Mouse (Mus musculus): Measurements from ENCODE around the gene Rsl24d1.
"Not testable (repeated sequence)": the region's sequence is repeated elsewhere in the genome, so short reads cannot be mapped to it uniquely, and the experiment has no call there.

Rsl24d1 gene

GRCm38 (mm10) chr9:73112919-73113906, at the start of gene Rsl24d1:
Gene Rsl24d1 (plus strand): TSS chr9:73113426.
- peak; percentile 91 for DNase-seq

- peak; percentile 58 for DNase-seq
These were observed 49.5 kb upstream of the Rsl24d1 start for GRCm38 (mm10) chr9:73063621-73064290.

DNA sequence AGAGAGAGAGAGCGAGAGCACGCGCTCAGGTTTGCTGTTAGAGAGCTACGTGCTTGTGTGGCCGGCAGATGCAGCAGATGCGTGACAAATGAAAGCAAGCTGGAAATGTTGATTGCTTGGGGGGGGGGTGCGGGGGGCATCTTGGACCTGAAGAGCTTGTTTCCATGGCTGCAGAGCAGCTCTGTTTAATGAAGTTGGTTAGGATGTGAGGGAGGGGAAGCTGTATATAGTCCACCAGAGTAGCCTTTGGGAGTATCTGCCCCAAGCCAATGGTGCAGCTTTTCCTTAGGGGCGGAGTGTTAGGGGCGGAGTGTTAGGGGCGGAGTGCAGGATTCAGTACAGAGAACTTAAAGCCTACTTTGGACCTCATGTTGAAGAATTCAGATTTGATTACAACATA, 46.1 kb upstream of the Rsl24d1 start:
- peak; percentile 47 for DNase-seq

- DNase-seq: peak; percentile 79
These were observed 45.0 kb upstream of the Rsl24d1 start for GRCm38 (mm10) chr9:73068230-73068679.

- DNase-seq: peak; percentile 27
These were observed 44.5 kb upstream of the Rsl24d1 start for GRCm38 (mm10) chr9:73068688-73069087.

GRCm38 (mm10) chr9:73070971-73071659, 42.1 kb upstream of the Rsl24d1 start:
- no peak for DNase-seq

DNA sequence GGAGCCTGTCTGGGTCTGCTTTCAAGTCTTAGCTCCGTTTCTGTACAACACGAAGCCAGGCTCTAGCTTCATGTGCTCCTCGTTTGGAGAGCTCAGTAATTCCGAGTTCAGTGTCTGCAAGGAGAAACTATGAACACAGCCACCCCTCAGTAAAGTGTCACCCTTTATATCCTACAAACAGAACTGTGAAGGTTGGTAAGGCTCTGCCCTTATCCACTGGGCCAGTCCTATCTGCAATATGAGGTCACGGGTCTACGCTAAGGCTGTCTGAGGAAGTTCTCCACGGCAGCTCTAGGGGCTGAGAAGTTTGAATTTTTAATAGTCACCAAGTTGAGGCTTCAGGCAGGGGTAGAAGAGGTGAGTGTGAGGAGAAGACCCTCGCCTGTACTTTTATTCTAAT, 40.8 kb upstream of the Rsl24d1 start:
- DNase-seq: no peak

DNA sequence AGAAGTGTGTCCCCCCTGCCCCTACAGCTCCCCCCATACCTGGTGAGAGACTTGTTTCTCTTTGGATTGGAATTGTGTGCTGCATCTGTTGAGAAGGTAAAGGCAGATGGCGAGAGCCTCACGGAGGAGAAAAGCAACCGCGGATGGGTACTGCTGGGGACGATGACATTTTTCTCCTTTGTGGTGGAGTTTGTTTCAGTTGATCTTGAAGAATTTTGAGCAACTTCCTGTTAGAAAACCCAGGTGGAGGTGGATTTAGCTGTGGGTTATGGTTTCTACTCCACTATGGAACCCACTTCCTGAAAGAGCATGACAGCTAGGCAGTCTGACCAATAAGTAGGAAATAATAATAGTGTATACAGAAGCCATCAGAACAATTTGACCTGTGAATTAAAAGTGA, 40.1 kb upstream of the Rsl24d1 start:
- no peak for DNase-seq

DNA sequence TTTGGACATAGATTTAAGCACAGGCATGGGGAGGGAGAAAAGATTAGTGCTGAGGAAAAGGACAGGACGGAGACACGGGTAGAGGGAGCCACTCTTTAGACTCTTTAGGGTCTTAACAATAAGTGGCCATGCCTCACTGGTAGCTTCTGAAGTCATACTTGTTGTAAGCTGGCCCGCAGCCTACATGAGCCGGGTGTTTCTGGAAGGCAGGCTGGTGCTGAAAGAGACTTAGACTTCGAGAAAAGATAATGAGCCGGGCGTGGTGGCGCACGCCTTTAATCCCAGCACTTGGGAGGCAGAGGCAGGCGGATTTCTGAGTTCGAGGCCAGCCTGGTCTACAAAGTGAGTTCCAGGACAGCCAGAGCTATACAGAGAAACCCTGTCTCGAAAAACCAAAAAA, 33.9 kb upstream of the Rsl24d1 start:
- DNase-seq: not testable (repeated sequence)

DNA sequence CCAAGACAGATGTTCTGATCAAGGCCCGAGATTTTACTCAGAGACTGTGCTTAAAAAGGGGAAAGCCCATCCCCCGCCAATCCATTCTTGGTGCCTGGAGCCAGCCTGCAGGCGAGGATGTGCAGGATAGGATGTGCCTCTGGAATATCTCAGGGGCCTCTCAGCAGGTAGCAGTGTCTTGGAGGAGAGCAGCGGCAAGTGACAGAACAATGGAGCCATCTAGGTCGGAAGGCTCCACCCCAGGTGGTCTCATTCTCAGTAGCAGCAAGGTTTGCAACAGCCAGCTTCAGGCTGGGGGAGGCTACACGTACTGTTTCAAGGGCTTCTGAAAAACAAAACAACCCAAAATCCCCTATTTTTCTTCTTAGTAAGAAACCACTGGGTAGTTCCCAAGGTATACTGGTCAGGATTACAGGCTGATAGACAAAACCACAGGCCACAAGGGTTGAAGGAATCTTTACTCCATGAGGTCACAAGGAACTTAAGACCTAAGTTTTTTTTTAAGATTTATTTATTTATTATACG, 33.4 kb upstream of the Rsl24d1 start:
- no peak for DNase-seq

GRCm38 (mm10) chr9:73082291-73083000, 30.8 kb upstream of the Rsl24d1 start:
- DNase-seq: peak; percentile 26

- no peak for DNase-seq
These were observed 29.3 kb upstream of the Rsl24d1 start for GRCm38 (mm10) chr9:73083956-73084355.

- no peak for DNase-seq
These were observed 27.4 kb upstream of the Rsl24d1 start for GRCm38 (mm10) chr9:73085845-73086244.

DNA sequence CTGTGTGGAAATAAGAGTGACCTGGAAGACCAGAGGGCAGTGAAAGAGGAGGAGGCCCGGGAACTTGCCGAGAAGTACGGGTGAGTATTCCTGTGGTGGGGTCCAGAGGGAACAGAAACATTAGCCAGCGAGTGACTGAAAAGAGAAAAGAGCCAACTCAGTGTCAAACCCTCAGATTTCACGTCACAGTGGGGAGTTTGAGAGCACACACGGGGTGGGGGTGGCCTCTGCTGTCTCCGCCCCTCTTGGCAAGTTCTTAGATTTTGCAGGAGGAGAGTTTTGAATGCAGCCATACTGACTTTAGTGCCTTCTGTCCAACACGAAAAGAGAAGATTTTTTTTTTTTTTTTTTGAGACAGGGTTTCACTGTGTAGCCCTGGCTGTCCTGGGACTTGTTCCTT, 26.1 kb upstream of the Rsl24d1 start:
- no peak for DNase-seq

DNA sequence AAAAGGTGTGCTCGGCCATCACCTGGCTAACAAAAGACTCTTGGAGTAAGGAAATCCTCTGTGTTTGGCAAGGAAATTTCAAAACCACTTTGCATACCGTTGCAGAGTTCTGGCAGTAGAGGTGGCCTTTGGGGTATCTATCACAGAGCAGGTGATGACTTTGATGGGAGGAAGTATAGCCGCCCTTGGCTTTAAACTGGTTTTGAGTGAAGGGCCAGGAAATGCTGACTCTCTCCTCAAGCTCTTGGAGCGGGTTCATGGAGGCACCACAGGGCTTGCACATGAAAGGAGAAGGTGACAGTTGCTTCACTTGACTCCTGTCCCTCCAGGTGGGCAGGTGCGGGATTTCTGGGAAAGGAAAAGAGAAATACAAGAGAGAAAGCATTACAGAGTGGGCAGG, 25.6 kb upstream of the Rsl24d1 start:
- no peak for DNase-seq

DNA sequence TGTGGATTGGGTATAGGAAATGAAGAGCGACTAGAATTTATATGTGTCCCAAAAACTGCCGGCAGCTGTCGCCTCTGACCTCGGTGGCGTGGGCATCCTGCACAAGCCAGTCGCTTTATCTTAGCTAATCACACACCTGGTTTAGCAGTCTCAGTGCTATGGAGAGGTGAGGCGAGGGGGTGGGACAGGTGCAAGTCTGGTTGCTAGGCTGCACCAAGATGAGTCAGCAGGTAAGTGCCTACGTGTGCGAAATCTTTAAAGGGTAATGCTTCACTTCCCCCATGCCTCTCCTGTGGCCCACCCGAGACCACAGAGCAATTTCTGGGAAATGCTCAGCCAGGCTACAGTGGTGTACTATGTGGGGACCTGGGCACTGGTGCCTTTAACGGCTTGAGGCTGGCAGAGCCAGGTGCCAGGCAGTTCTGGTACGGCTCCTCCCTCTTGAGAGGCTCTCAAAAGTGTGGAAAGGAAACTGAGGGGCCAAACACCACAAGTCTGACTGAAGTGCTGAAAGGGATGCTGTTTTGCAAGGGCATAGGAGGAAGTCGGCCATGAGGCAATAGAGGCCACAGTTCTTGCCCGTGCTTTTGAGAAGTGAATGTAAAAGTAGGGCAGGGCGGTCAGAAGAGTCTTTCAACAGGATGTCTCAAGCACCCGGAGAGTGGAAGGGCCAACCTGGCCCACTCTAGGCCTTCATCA, 23.9 kb upstream of the Rsl24d1 start:
- DNase-seq: no peak

DNA sequence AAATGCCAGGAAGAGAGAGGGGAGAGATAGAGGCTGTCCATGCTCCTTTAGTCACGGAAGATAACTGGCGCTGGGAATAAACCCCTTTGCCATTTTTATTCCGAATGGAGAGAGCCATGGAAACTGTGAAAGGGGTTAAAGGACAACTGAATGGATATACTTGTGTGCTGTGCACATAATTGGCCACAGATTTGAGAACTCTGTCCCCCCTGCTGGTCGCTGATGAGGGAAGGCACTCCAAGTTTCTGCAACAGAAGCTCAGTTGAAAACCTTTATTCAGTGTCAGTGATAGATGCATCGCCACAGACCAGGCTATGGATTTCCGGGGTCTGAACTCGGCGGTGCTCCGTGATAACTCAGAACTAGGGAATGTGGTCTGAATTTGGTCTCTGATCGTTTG, 23.1 kb upstream of the Rsl24d1 start:
- DNase-seq: no peak

DNA sequence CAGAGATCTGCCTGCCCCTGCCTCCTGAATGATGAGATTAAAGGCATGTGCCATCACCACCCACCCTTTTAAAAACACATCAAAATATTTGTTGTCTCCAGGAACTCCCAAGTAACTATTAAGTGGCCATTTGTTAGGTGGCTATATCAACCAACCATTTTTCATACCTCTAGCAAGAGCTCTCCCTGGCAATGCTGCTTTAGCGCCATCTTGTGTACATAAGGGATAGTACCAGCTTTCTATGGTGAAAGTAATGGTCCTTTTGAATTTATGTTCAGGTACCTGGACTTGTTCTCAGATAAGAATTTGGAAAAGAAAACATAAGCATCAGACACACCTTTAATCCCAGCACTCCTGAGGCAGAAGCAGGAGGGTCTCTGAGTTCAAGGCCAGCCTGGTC, 21.5 kb upstream of the Rsl24d1 start:
- DNase-seq: peak; percentile 18

DNA sequence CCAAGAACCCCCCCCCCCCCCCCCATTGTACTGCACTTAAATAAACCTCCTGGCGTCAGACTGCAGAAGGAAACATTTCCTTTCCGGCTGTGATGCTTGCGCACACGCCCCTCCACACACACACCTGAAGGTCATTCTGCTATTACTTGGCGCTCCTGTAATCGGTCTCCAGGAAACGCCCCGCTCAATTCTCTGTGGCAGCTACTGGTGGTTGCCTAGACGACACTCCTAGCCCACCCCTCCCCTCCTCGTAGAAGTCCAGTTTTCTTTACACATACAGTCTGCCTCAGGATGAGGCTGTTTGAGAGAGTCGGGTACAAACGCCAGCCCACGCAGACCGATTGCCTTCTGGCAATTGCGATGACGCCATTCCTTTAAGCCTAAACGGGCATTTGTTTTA, 18.6 kb upstream of the Rsl24d1 start:
- no peak for DNase-seq

DNA sequence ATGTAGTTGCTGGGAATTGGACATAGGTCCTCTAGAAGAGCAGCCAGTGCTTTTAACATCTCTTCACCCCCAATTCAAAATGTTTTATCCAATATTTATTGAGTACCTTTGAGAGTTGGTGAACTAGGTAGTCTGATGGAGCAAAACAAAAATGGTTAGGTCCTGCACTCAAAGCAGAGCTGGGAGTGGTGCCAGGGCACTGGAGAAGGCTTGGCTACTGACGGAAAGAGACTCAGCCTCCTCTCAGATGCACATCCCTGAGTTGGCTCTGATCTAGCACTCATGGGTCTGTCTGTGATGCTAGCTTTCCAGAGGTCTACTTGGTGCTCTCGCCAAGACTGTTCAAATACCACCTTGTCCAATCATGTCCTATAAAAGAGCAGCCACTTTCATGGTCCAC, 15.3 kb upstream of the Rsl24d1 start:
- DNase-seq: no peak

DNA sequence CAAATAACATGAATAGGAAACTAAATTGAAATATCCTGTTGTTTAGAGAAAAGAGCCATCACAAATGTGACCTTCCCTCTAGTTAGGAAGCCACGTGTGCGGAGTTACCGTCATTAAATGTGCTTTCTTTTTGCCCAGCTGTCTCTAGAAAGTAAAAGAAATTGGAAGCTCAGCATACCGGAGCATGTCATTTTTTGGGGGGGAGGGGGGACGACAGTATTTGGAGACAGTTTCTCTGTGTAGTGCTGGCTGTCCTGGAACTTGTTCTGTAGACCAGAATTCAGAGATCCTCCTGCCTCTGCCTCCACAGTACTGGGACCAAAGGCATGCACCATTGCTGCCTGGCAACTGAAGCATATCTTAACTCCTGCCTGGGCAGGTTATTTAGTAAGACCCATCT, 11.7 kb upstream of the Rsl24d1 start, which contains the start of gene Khdc3:
Gene Khdc3 (plus strand): TSS at position 301 of the 400 bp plus-strand sequence.
- DNase-seq: no peak

DNA sequence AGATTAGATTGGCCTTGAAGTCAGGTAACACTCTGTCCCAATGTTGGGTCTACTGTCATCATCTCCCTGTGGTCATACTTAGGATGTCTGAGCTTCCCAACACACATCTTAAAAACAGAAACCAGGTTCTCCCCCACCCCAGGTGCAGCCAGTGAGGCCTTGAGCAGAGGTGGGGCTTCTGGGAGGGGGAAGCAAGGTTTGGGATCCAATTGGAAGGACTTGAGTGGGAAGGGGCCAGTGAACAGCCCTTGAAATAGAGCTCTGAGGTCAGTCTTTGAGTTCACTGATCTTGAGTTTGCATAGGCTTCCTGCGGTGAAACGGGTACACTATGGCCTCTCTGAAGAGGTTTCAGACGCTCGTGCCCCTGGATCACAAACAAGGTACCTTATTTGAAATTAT, 11.0 kb upstream of the Rsl24d1 start, which contains the start of gene Gm20509:
Gene Gm20509 (plus strand): TSS at position 290 of the 400 bp plus-strand sequence.
- no peak for DNase-seq

Data from kidney, adult 11 months (tissue).